In genomic region chr10:73931185-73931584, GRCm38 (mm10) we compare ENCODE assay signal across 25 mouse cellular contexts.
DNase-seq lines count a peak whose midpoint lies in the region; ATAC-seq lines count a peak whose summit lies in the region.
"Had no signal": no experiment of that assay in that cellular context is flagged by ENCODE, and none has a peak within 500 bp of the region (broad histone marks: within the 10 kb centered on the region; RNA-seq: fewer than 3 reads in every experiment).

No protein-coding gene starts in this region.

- H3K9me3 ChIP-seq in forebrain, embryonic 13.5 days (replicated peaks) = no peaks in the 10 kb centered on the region
- H3K9me3 ChIP-seq in forebrain, embryonic 16.5 days (ENCODE audit: control insufficient read depth, low read length) = no peaks in the 10 kb centered on the region
- H3K9me3 ChIP-seq in hindbrain, embryonic 11.5 days (ENCODE audit: control insufficient read depth, low read length) = no peaks in the 10 kb centered on the region
- H3K9me3 ChIP-seq in hindbrain, embryonic 14.5 days (ENCODE audit: control insufficient read depth, low read length) = no peaks in the 10 kb centered on the region
- no peaks in the 10 kb centered on the region for H3K9me3 ChIP-seq in midbrain, embryonic 12.5 days
- no peaks in the 10 kb centered on the region for H3K9me3 ChIP-seq in midbrain, embryonic 10.5 days (replicated peaks)
- H3K9me3 ChIP-seq: embryonic facial prominence, embryonic 13.5 days; hindbrain, embryonic 15.5 days; intestine, embryonic 15.5 days; limb, embryonic 13.5 days; liver, embryonic 12.5 days had no signal

- no peak overlapping the region for H3K4me3 ChIP-seq in forebrain, embryonic 13.5 days
- no peak overlapping the region for H3K4me3 ChIP-seq in forebrain, embryonic 16.5 days (replicated peaks; ENCODE audit: low read length)
- no peak overlapping the region for H3K4me3 ChIP-seq in hindbrain, embryonic 11.5 days (ENCODE audit: low read depth, low read length)
- no peak overlapping the region for H3K4me3 ChIP-seq in hindbrain, embryonic 14.5 days (replicated peaks; ENCODE audit: low read length)
- H3K4me3 ChIP-seq in midbrain, embryonic 12.5 days = no peak overlapping the region
- no peak overlapping the region for H3K4me3 ChIP-seq in midbrain, embryonic 10.5 days
- H3K4me3 ChIP-seq: embryonic facial prominence, embryonic 13.5 days; erythroblast, embryonic 14.5 days; gastrocnemius, adult 2 months; hindbrain, embryonic 15.5 days; intestine, embryonic 15.5 days; limb, embryonic 13.5 days; liver, embryonic 12.5 days had no signal

- H3K27me3 ChIP-seq in forebrain, embryonic 13.5 days = no peaks in the 10 kb centered on the region
- no peaks in the 10 kb centered on the region for H3K27me3 ChIP-seq in forebrain, embryonic 16.5 days (replicated peaks; ENCODE audit: control insufficient read depth, insufficient read depth, low read length)
- H3K27me3 ChIP-seq in hindbrain, embryonic 11.5 days (ENCODE audit: control insufficient read depth, insufficient read depth, low read length) = no peaks in the 10 kb centered on the region
- H3K27me3 ChIP-seq in hindbrain, embryonic 14.5 days (ENCODE audit: control insufficient read depth, insufficient read depth, low read length) = no peaks in the 10 kb centered on the region
- H3K27me3 ChIP-seq in midbrain, embryonic 12.5 days = no peaks in the 10 kb centered on the region
- H3K27me3 ChIP-seq in midbrain, embryonic 10.5 days (ENCODE audit: low read depth, poor library complexity, severe bottlenecking) = no peaks in the 10 kb centered on the region
- H3K27me3 ChIP-seq: embryonic facial prominence, embryonic 13.5 days; hindbrain, embryonic 15.5 days; intestine, embryonic 15.5 days; limb, embryonic 13.5 days; liver, embryonic 12.5 days had no signal

- no peak overlapping the region for H3K4me2 ChIP-seq in forebrain, embryonic 13.5 days
- no peak overlapping the region for H3K4me2 ChIP-seq in forebrain, embryonic 16.5 days (ENCODE audit: low read length)
- H3K4me2 ChIP-seq in hindbrain, embryonic 11.5 days (replicated peaks; ENCODE audit: low read depth, low read length) = no peak overlapping the region
- no peak overlapping the region for H3K4me2 ChIP-seq in hindbrain, embryonic 14.5 days (replicated peaks)
- no peak overlapping the region for H3K4me2 ChIP-seq in midbrain, embryonic 12.5 days (replicated peaks)
- H3K4me2 ChIP-seq: embryonic facial prominence, embryonic 13.5 days; heart, embryonic 11.5 days; hindbrain, embryonic 15.5 days; intestine, embryonic 15.5 days; limb, embryonic 13.5 days; liver, embryonic 12.5 days had no signal

- no peak for DNase-seq in hindbrain, embryonic 11.5 days (ENCODE audit: low spot score)
- DNase-seq in hindbrain, embryonic 14.5 days (ENCODE audit: low spot score) = no peak
- DNase-seq in midbrain, embryonic 10.5 days (ENCODE audit: low spot score) = no peak
- DNase-seq in thymus, postnatal 36 days = no peak
- DNase-seq: adrenal gland, postnatal 25 days; cerebellum, adult 9-11 months; gastrocnemius, adult 2 months; heart, postnatal 10 days; kidney, adult 8-10 months; kidney, postnatal 10 days; lung, adult 18-20 months; lung, postnatal 10 days; thymus, adult 2 months had no signal

- no peak overlapping the region for H3K9ac ChIP-seq in forebrain, embryonic 13.5 days
- H3K9ac ChIP-seq in forebrain, embryonic 16.5 days (replicated peaks; ENCODE audit: low read depth, low read length) = no peak overlapping the region
- no peak overlapping the region for H3K9ac ChIP-seq in hindbrain, embryonic 11.5 days (ENCODE audit: low read depth, low read length)
- H3K9ac ChIP-seq in hindbrain, embryonic 14.5 days = no peak overlapping the region
- no peak overlapping the region for H3K9ac ChIP-seq in midbrain, embryonic 12.5 days (replicated peaks)
- H3K9ac ChIP-seq: embryonic facial prominence, embryonic 13.5 days; hindbrain, embryonic 15.5 days; intestine, embryonic 15.5 days; limb, embryonic 13.5 days; liver, embryonic 12.5 days had no signal

- ATAC-seq in forebrain, embryonic 13.5 days = peak; percentile 27; the same call in 1 of the 2 replicates
- no peak for ATAC-seq in forebrain, embryonic 16.5 days
- peak; percentile 59 for ATAC-seq in hindbrain, embryonic 11.5 days (ENCODE audit: low FRiP score)
- ATAC-seq in hindbrain, embryonic 14.5 days (ENCODE audit: low FRiP score) = no peak
- ATAC-seq in midbrain, embryonic 12.5 days (ENCODE audit: low FRiP score, low read depth) = peak; percentile 38; the same call in 1 of the 2 replicates
- ATAC-seq in monocyte, adult 5-6 weeks (replicated peaks; ENCODE audit: insufficient number of reproducible peaks, low FRiP score, low TSS enrichment, poor library complexity, severe bottlenecking) = peak; percentile 35; the same call in 1 of the 2 replicates
- ATAC-seq: intestine, embryonic 15.5 days; liver, embryonic 12.5 days had no signal

- no peaks in the 10 kb centered on the region for H3K4me1 ChIP-seq in forebrain, embryonic 13.5 days
- peaks cover 3% of the 10 kb centered on the region; the same call in 1 of the 2 replicates for H3K4me1 ChIP-seq in forebrain, embryonic 16.5 days (replicated peaks; ENCODE audit: control insufficient read depth, insufficient read depth, low read length)
- no peaks in the 10 kb centered on the region for H3K4me1 ChIP-seq in hindbrain, embryonic 11.5 days (replicated peaks; ENCODE audit: control insufficient read depth, insufficient read depth, low read length)
- H3K4me1 ChIP-seq in hindbrain, embryonic 14.5 days (replicated peaks; ENCODE audit: control insufficient read depth, insufficient read depth, low read length) = no peaks in the 10 kb centered on the region
- H3K4me1 ChIP-seq in midbrain, embryonic 12.5 days = no peaks in the 10 kb centered on the region
- no peaks in the 10 kb centered on the region for H3K4me1 ChIP-seq in midbrain, embryonic 10.5 days
- H3K4me1 ChIP-seq: embryonic facial prominence, embryonic 13.5 days; hindbrain, embryonic 15.5 days; intestine, embryonic 15.5 days; limb, embryonic 13.5 days; liver, embryonic 12.5 days had no signal

- H3K27ac ChIP-seq in forebrain, embryonic 13.5 days = no peak overlapping the region
- H3K27ac ChIP-seq in forebrain, embryonic 16.5 days (ENCODE audit: low read length) = no peak overlapping the region
- H3K27ac ChIP-seq in hindbrain, embryonic 11.5 days (ENCODE audit: low read depth, low read length) = no peak overlapping the region
- no peak overlapping the region for H3K27ac ChIP-seq in hindbrain, embryonic 14.5 days
- no peak overlapping the region for H3K27ac ChIP-seq in midbrain, embryonic 12.5 days (replicated peaks)
- H3K27ac ChIP-seq in midbrain, embryonic 10.5 days (replicated peaks) = no peak overlapping the region
- H3K27ac ChIP-seq: embryonic facial prominence, embryonic 13.5 days; gastrocnemius, adult 2 months; hindbrain, embryonic 15.5 days; intestine, embryonic 15.5 days; limb, embryonic 13.5 days; liver, embryonic 12.5 days; stomach, postnatal 0 days had no signal

- H3K36me3 ChIP-seq in forebrain, embryonic 13.5 days (ENCODE audit: poor library complexity, severe bottlenecking) = no peaks in the 10 kb centered on the region
- H3K36me3 ChIP-seq in forebrain, embryonic 16.5 days (ENCODE audit: control insufficient read depth, insufficient read depth) = no peaks in the 10 kb centered on the region
- H3K36me3 ChIP-seq in hindbrain, embryonic 11.5 days (ENCODE audit: control insufficient read depth, insufficient read depth, low read length) = no peaks in the 10 kb centered on the region
- H3K36me3 ChIP-seq in hindbrain, embryonic 14.5 days (replicated peaks; ENCODE audit: control insufficient read depth, insufficient read depth) = no peaks in the 10 kb centered on the region
- no peaks in the 10 kb centered on the region for H3K36me3 ChIP-seq in midbrain, embryonic 12.5 days
- no peaks in the 10 kb centered on the region for H3K36me3 ChIP-seq in midbrain, embryonic 10.5 days
- H3K36me3 ChIP-seq: embryonic facial prominence, embryonic 13.5 days; hindbrain, embryonic 15.5 days; intestine, embryonic 15.5 days; limb, embryonic 13.5 days; liver, embryonic 12.5 days had no signal

Comparison
In these comparisons a context has a peak if more than half of its experiments do, and no peak if none do; other contexts are left out.
1. ATAC-seq: peak in forebrain, embryonic 13.5 days (single experiment), hindbrain, embryonic 11.5 days (single experiment), midbrain, embryonic 12.5 days (single experiment) and monocyte, adult 5-6 weeks (single experiment); none in forebrain, embryonic 16.5 days (single experiment) and hindbrain, embryonic 14.5 days (single experiment).